Comparison of ENCODE assay signal across 16 mouse cellular contexts in genomic region chr16:30722372-30722771, GRCm38 (mm10).
A peak's percentile ranks its signal among the peaks of the same experiment; 100 is the strongest.
DNase-seq lines count a peak whose midpoint lies in the region; ATAC-seq and TF ChIP-seq lines count a peak whose summit lies in the region.
"Had no signal": no experiment of that assay in that cellular context is flagged by ENCODE, and none has a peak within 500 bp of the region (broad histone marks: within the 10 kb centered on the region; RNA-seq: fewer than 3 reads in every experiment).

No protein-coding gene starts in this region.

- no peak for ATAC-seq in midbrain, postnatal 0 days (ENCODE audit: low FRiP score)
- ATAC-seq: forebrain, embryonic 16.5 days had no signal

- no peaks in the 10 kb centered on the region for H3K27me3 ChIP-seq in thymus, adult 2 months (ENCODE audit: control insufficient read depth, insufficient read depth, low read length)
- H3K27me3 ChIP-seq in midbrain, postnatal 0 days (ENCODE audit: insufficient read depth, low read length): no peaks in the 10 kb centered on the region
- H3K27me3 ChIP-seq: limb, embryonic 13.5 days had no signal

- peak overlapping the region; percentile 41 for H3K27ac ChIP-seq in brown adipose tissue, adult 24 weeks (replicated peaks; ENCODE audit: low read depth, low read length)
- no peak overlapping the region for H3K27ac ChIP-seq in thymus, adult 2 months (ENCODE audit: control insufficient read depth, insufficient read depth, low read length)
- no peak overlapping the region for H3K27ac ChIP-seq in midbrain, postnatal 0 days (ENCODE audit: low read depth, low read length)
- H3K27ac ChIP-seq: left cerebral cortex, adult 2 months; limb, embryonic 13.5 days; midbrain, embryonic 10.5 days had no signal

- H3K36me3 ChIP-seq in thymus, adult 2 months (ENCODE audit: control insufficient read depth, insufficient read depth, low read length): no peaks in the 10 kb centered on the region
- H3K36me3 ChIP-seq in midbrain, postnatal 0 days (ENCODE audit: insufficient read depth, low read length): no peaks in the 10 kb centered on the region
- H3K36me3 ChIP-seq: limb, embryonic 13.5 days; midbrain, embryonic 10.5 days had no signal

- WGBS in thymus, adult 2 months: 5% methylated on average over 3 of the region's 3 CpGs
- WGBS in midbrain, postnatal 0 days: 88% methylated on average over 3 of the region's 3 CpGs

- no peak overlapping the region for H3K4me2 ChIP-seq in midbrain, postnatal 0 days (ENCODE audit: low read depth, low read length, poor library complexity, severe bottlenecking)
- H3K4me2 ChIP-seq: limb, embryonic 13.5 days had no signal

- 0 out of 2 replicates have a peak, but pooled peaks cover 2% of the 10 kb centered on the region for H3K9me3 ChIP-seq in midbrain, postnatal 0 days (ENCODE audit: low read length)
- H3K9me3 ChIP-seq: midbrain, embryonic 10.5 days had no signal

- no peak for TF ChIP-seq CTCF in thymus, adult 2 months (IDR thresholded peaks at IDR 0.05; ENCODE audit: borderline replicate concordance, control insufficient read depth, extremely low read depth, insufficient read depth, low read length, poor library complexity)
- no peak for TF ChIP-seq CTCF in midbrain, postnatal 0 days (IDR thresholded peaks at IDR 0.05)

- DNase-seq in gastrocnemius, postnatal 25 days: peak; percentile 44
- no peak for DNase-seq in gastrocnemius, postnatal 36 days
- DNase-seq in CD4-positive helper T cell, adult 2 months (ENCODE audit: low read depth, low spot score): peak; percentile 71
- DNase-seq in thymus, adult 2 months: peak; percentile 13
- DNase-seq in ovary, postnatal 36 days (ENCODE audit: low spot score): no peak
- DNase-seq in midbrain, postnatal 0 days (ENCODE audit: low spot score): no peak
- no peak for DNase-seq in lung, postnatal 25 days (ENCODE audit: low spot score)
- DNase-seq: adrenal gland, postnatal 14 days; cerebellum, adult 9-10 months; lung, postnatal 14 days; right cerebral cortex, adult 18-20 months had no signal

- peaks cover 2% of the 10 kb centered on the region for H3K4me1 ChIP-seq in brown adipose tissue, adult 24 weeks (ENCODE audit: control insufficient read depth, insufficient read depth, insufficient read length, low read length)
- H3K4me1 ChIP-seq in thymus, adult 2 months (replicated peaks; ENCODE audit: control insufficient read depth, insufficient read depth, low read length): peaks cover 4% of the 10 kb centered on the region
- no peaks in the 10 kb centered on the region for H3K4me1 ChIP-seq in midbrain, postnatal 0 days (ENCODE audit: insufficient read depth, low read length)
- H3K4me1 ChIP-seq: midbrain, embryonic 10.5 days had no signal

- no peak overlapping the region for H3K9ac ChIP-seq in midbrain, postnatal 0 days (replicated peaks; ENCODE audit: low read length, poor library complexity, severe bottlenecking)
- H3K9ac ChIP-seq: limb, embryonic 13.5 days had no signal

- peak overlapping the region; percentile 6; the same call in 1 of the 2 replicates for H3K4me3 ChIP-seq in brown adipose tissue, adult 24 weeks (ENCODE audit: insufficient read depth, low read depth, low read length)
- H3K4me3 ChIP-seq in thymus, adult 2 months (ENCODE audit: control insufficient read depth, insufficient read depth, low read length): no peak overlapping the region
- H3K4me3 ChIP-seq in midbrain, postnatal 0 days (ENCODE audit: low read depth, low read length): no peak overlapping the region
- H3K4me3 ChIP-seq: left cerebral cortex, adult 2 months; limb, embryonic 13.5 days; midbrain, embryonic 10.5 days had no signal

- no peak for TF ChIP-seq POLR2A in thymus, adult 2 months (IDR thresholded peaks at IDR 0.05; ENCODE audit: control insufficient read depth, extremely low read depth, insufficient read depth, low read length, poor library complexity)

- intact Hi-C loops in gastrocnemius, postnatal 36 days (cut with DNase I): no loop called here

Comparison
In these comparisons a context has a peak if more than half of its experiments do, and no peak if none do; other contexts are left out.
1. DNase-seq: peak in gastrocnemius, postnatal 25 days (single experiment), CD4-positive helper T cell, adult 2 months (single experiment) and thymus, adult 2 months (single experiment); none in gastrocnemius, postnatal 36 days (0 of 2), ovary, postnatal 36 days (single experiment), midbrain, postnatal 0 days (single experiment) and lung, postnatal 25 days (single experiment).